Mouse (Mus musculus) midbrain, embryonic 12.5 days (tissue): ENCODE data around the gene Arl15. TPM values are rescaled to one million over a fixed set of nuclear protein-coding genes. Genes with fewer than 3 reads are reported as not detected.

Experiments used
- ATAC-seq: fragments of 200-750 bp; cut with Nextera tagmentation; 2 replicates; pipeline ENCODE4 v1.8.0; 2017; ENCODE audit warnings: low read depth, moderate TSS enrichment, moderate library complexity; ENCODE audit not compliant: low FRiP score
- H3K27ac ChIP-seq: fragments of 300-500 bp; sonication (generic); replicated peaks from 2 replicates; pipeline ENCODE4 v1.5.1; 2016; ENCODE audit warnings: mild to moderate bottlenecking
- H3K27me3 ChIP-seq: fragments of 300-500 bp; sonication (generic); 2 replicates; pipeline ENCODE4 v1.6.1; 2016; ENCODE audit warnings: mild to moderate bottlenecking
- H3K36me3 ChIP-seq: fragments of 300-500 bp; sonication (generic); 2 replicates; pipeline ENCODE4 v1.6.1; 2016
- H3K4me1 ChIP-seq: fragments of 300-500 bp; sonication (generic); 2 replicates; pipeline ENCODE4 v1.6.1; 2016
- H3K4me2 ChIP-seq: fragments of 300-500 bp; sonication (generic); replicated peaks from 2 replicates; pipeline ENCODE4 v1.6.1; 2016; ENCODE audit warnings: mild to moderate bottlenecking, moderate library complexity
- H3K4me3 ChIP-seq: fragments of 300-500 bp; sonication (generic); 2 replicates; pipeline ENCODE4 v1.5.1; 2016; ENCODE audit warnings: mild to moderate bottlenecking
- H3K9ac ChIP-seq: fragments of 300-500 bp; sonication (generic); replicated peaks from 2 replicates; pipeline ENCODE4 v1.6.1; 2016; ENCODE audit warnings: mild to moderate bottlenecking, moderate library complexity
- H3K9me3 ChIP-seq: fragments of 300-500 bp; sonication (generic); 2 replicates; pipeline ENCODE4 v1.6.1; 2016; ENCODE audit warnings: mild to moderate bottlenecking
- WGBS: fragments of 180-500 bp; shearing (Covaris S2); methylation state at CpG from one replicate; pipeline ENCODE4 v1.1.7; 2016; 5-methylcytosine and 5-hydroxymethylcytosine counted together
- polyA plus RNA-seq: library from polyadenylated mRNA; unstranded; fragments of >200 nt; fragmentation: Nextera tagmentation; extraction: Ambion mirVana; gene quantifications from 2 replicates; pipeline ENCODE4 v1.2.1, GENCODE M21; 2016

The Arl15 gene
- polyA plus RNA-seq, 1 experiment from 2014 or later = 13.2 TPM

DNA sequence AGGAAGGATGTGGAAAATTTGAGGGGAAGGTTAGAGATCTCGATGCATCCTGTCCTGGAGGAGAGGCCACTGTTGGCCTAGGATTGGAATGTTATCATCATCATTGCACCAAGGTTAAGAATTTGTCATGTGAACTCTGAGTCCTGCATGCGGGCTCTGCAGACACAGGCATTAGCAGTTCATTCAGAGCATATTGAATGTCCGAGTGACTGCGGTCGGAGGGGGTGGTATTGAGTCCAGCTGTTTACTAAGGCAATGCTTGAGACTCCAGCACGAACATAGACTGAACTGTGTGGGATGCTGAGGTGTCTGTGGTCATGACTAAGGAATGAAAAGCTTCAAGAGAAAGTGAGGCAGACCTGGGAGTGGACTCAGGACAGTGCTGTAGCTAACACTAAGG lies 38.6 kb downstream of the Arl15 start:
- 90% methylated on average over 6 of the region's 6 CpGs for WGBS
- no peak overlapping the region for H3K9ac ChIP-seq
- no peak for ATAC-seq

GRCm38 (mm10) chr13:113835921-113836320 lies 41.6 kb downstream of the Arl15 start:
- H3K27ac ChIP-seq = no peak overlapping the region
- ATAC-seq = no peak
- 95% methylated on average over 6 of the region's 6 CpGs for WGBS

More for the DNA sequence above, 38.6 kb downstream of the Arl15 start:
- Histone ChIP-seq H3K27me3 (no peaks in the 10 kb centered on the region), H3K4me3 (no peak overlapping the region), H3K27ac (no peak overlapping the region), H3K36me3 (no peaks in the 10 kb centered on the region), H3K9me3 (no peaks in the 10 kb centered on the region; the same call in 1 of the 2 replicates), H3K4me1 (no peaks in the 10 kb centered on the region), H3K4me2 (no peak overlapping the region)

DNA sequence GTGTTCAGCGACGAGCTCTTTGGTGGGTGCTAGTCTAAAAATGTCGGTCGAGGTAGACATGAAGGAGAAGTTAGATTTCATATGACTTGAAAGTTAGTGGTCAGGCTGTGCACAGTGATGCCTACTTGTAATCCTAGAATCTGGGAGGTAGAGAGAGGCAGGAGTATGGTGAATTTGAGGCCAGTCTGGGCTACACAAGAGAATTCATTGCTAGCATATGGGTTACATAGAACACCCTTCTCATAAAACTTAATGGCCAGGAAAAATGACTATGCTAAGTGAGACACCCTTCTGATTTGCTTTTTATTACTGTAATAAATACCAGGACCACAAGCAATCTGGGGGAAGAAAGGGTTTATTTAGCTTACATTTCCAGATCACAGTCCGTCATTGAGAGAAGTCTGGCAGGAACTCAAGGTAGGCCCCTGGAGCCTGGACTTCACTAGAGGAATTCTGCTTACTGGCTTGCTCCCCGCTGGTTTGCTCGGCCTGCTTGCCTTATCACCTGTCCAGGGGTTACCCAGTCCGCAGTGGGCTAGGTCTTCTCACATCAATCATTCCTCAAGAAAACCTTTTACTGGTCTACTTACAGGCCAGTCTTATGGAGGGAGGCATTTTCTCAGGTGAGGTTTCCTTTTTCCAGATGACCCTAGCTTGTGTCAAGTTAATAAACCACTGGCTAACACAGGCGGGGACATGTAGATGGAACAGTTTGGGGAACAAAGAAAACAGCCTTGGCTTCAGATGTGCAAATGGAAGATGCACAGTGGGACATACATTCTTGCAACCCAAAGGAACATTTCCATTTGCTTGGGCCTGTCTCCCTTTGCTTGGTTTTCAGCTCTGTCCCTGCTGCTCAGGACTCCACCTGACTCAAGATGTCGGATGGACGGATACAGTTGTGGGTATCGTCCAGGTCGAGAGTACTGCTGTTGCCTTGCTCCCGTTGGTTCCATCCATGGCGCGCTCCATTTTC lies 44.6 kb downstream of the Arl15 start:
- H3K36me3 ChIP-seq = no peaks in the 10 kb centered on the region
- no peak overlapping the region for H3K4me2 ChIP-seq
- H3K27ac ChIP-seq = no peak overlapping the region
- H3K9ac ChIP-seq = no peak overlapping the region
- H3K27me3 ChIP-seq = no peaks in the 10 kb centered on the region
- H3K4me1 ChIP-seq = no peaks in the 10 kb centered on the region
- H3K4me3 ChIP-seq = no peak overlapping the region
- no peaks in the 10 kb centered on the region for H3K9me3 ChIP-seq
- ATAC-seq = no peak
- WGBS = 95% methylated on average over 16 of the region's 16 CpGs

More at GRCm38 (mm10) chr13:113835921-113836320, 41.6 kb downstream of the Arl15 start:
- H3K4me2 ChIP-seq = no peak overlapping the region
- no peak overlapping the region for H3K9ac ChIP-seq
- H3K9me3 ChIP-seq = no peaks in the 10 kb centered on the region
- H3K27me3 ChIP-seq = no peaks in the 10 kb centered on the region
- H3K36me3 ChIP-seq = no peaks in the 10 kb centered on the region
- no peaks in the 10 kb centered on the region for H3K4me1 ChIP-seq
- no peak overlapping the region for H3K4me3 ChIP-seq

GRCm38 (mm10) chr13:113840421-113840820 lies 46.1 kb downstream of the Arl15 start:
- Histone ChIP-seq H3K27me3 (no peaks in the 10 kb centered on the region), H3K4me1 (no peaks in the 10 kb centered on the region), H3K27ac (no peak overlapping the region), H3K4me3 (no peak overlapping the region), H3K9me3 (no peaks in the 10 kb centered on the region), H3K4me2 (no peak overlapping the region), H3K9ac (no peak overlapping the region), H3K36me3 (no peaks in the 10 kb centered on the region)
- 87% methylated on average over 6 of the region's 6 CpGs for WGBS
- ATAC-seq = no peak

GRCm38 (mm10) chr13:113842411-113843309 lies 48.4 kb downstream of the Arl15 start:
- Histone ChIP-seq H3K27ac (no peak overlapping the region), H3K27me3 (no peaks in the 10 kb centered on the region), H3K9ac (no peak overlapping the region), H3K4me1 (no peaks in the 10 kb centered on the region), H3K4me3 (no peak overlapping the region), H3K4me2 (no peak overlapping the region), H3K9me3 (no peaks in the 10 kb centered on the region), H3K36me3 (no peaks in the 10 kb centered on the region)
- no peak for ATAC-seq
- 92% methylated on average over 14 of the region's 14 CpGs for WGBS

DNA sequence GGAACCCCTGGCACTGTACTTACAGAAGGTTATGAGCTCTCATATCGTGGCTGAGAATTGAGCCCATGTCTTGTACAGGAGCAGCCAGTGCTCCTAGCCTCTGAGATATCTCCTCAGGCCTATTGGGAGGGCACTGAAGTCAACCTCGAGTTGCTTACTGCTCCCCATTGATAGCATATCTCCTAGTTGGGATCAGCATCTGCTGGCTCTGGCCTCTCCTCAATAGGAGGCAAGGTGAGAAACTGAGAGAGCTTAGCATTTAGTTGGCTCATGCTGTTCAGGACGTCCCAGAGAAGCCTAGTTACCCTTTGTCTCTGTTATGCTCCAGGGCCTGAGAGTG lies 49.0 kb downstream of the Arl15 start:
- H3K36me3 ChIP-seq = no peaks in the 10 kb centered on the region
- no peaks in the 10 kb centered on the region for H3K27me3 ChIP-seq
- no peak overlapping the region for H3K27ac ChIP-seq
- ATAC-seq = no peak
- no peak overlapping the region for H3K9ac ChIP-seq
- 76% methylated on average over 3 of the region's 3 CpGs for WGBS
- H3K4me1 ChIP-seq = no peaks in the 10 kb centered on the region
- H3K4me3 ChIP-seq = no peak overlapping the region
- H3K9me3 ChIP-seq = no peaks in the 10 kb centered on the region
- H3K4me2 ChIP-seq = no peak overlapping the region

DNA sequence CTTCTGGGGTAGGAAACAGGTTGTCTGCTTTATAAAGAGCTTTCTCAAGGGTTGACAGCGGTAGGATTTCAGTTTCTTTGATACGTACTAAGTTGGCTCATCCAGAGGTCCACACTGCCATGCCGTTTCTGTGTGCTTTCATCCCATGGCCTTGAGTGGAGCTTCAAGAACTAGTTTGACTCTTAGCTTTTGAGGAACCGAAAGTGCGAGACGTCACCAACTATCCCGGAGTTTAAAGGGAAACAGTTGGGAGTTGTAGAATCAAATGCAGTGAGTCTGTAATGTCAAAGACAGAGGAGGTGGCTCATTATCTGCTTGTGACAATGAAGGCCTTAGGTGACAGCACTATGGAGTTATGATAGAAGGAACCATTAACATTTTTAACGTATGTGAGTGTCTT lies 49.6 kb downstream of the Arl15 start:
- no peaks in the 10 kb centered on the region for H3K27me3 ChIP-seq
- 97% methylated on average over 8 of the region's 8 CpGs for WGBS
- no peak overlapping the region for H3K9ac ChIP-seq
- no peak overlapping the region for H3K4me2 ChIP-seq
- no peak overlapping the region for H3K4me3 ChIP-seq
- H3K9me3 ChIP-seq = no peaks in the 10 kb centered on the region
- no peak overlapping the region for H3K27ac ChIP-seq
- ATAC-seq = no peak
- H3K4me1 ChIP-seq = no peaks in the 10 kb centered on the region
- no peaks in the 10 kb centered on the region for H3K36me3 ChIP-seq

DNA sequence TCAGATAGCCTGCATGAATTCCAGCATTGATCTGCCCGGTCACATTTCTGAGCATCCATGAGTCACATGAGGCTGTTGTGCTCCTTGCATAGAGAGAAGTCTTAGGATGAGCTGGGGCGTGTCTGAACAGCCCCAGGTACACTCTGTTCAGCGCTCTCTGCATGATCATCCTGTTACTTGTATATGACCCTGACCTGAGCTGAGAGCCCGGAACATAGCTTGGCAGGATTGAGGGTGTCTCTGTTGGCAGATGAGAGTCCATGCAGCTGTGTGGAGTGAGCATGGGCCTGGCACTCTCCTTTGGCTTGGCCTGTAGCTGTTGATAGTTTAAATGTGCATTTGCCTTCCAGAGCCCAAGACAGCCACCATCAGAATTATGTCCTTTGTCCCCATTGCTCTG lies 50.4 kb downstream of the Arl15 start:
- Histone ChIP-seq H3K4me3 (no peak overlapping the region), H3K9me3 (no peaks in the 10 kb centered on the region), H3K9ac (no peak overlapping the region), H3K27me3 (no peaks in the 10 kb centered on the region), H3K4me1 (no peaks in the 10 kb centered on the region), H3K27ac (no peak overlapping the region), H3K36me3 (no peaks in the 10 kb centered on the region), H3K4me2 (no peak overlapping the region)
- WGBS = 97% methylated on average over 4 of the region's 4 CpGs
- ATAC-seq = no peak

GRCm38 (mm10) chr13:113845229-113845628 lies 50.9 kb downstream of the Arl15 start:
- no peaks in the 10 kb centered on the region for H3K9me3 ChIP-seq
- H3K4me3 ChIP-seq = no peak overlapping the region
- WGBS = 61% methylated on average over 1 of the region's 1 CpGs
- H3K36me3 ChIP-seq = no peaks in the 10 kb centered on the region; the same call in 1 of the 2 replicates
- no peak for ATAC-seq
- H3K9ac ChIP-seq = no peak overlapping the region
- no peaks in the 10 kb centered on the region for H3K4me1 ChIP-seq
- no peak overlapping the region for H3K4me2 ChIP-seq
- no peaks in the 10 kb centered on the region for H3K27me3 ChIP-seq
- no peak overlapping the region for H3K27ac ChIP-seq

- WGBS = 68% methylated on average over 10 of the region's 10 CpGs
- Histone ChIP-seq H3K9ac (no peak overlapping the region), H3K4me1 (no peaks in the 10 kb centered on the region), H3K9me3 (no peaks in the 10 kb centered on the region), H3K4me2 (no peak overlapping the region), H3K27me3 (no peaks in the 10 kb centered on the region), H3K4me3 (no peak overlapping the region), H3K27ac (no peak overlapping the region), H3K36me3 (no peaks in the 10 kb centered on the region; the same call in 1 of the 2 replicates)
- no peak for ATAC-seq
These were observed 52.1 kb downstream of the Arl15 start for GRCm38 (mm10) chr13:113846413-113846812.

DNA sequence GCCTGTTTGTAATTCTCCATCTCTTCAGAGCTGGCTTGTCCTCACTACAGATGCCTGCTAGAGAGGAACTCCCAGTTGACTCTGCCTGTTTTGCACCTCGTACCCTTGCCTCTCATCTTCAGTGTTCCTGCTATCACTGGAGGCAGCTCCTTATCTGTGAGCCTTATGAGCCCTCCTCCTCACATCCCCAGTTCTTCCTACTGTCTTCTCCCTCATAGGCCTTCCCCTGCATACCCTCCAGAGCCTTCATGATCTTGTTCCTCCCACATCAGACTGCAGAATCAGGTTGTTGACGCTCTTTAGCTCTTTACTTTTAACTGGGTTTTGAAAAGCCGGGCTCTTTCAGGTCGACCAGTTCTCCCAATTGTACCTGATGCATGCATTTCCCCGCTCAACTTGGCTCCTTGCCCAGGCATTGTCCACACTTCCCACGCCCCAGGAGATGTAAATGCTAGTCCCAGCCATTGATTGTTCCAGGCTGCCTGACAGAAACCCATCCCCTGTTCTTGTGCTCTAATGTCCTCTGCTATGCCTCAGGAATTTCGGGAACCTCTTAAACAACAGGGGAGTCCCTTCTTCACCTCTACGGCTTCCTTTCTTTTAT lies 56.2 kb downstream of the Arl15 start:
- ATAC-seq = no peak
- Histone ChIP-seq H3K27ac (no peak overlapping the region), H3K9ac (no peak overlapping the region), H3K4me3 (no peak overlapping the region), H3K36me3 (no peaks in the 10 kb centered on the region; the same call in 1 of the 2 replicates), H3K4me2 (no peak overlapping the region), H3K9me3 (no peaks in the 10 kb centered on the region), H3K4me1 (no peaks in the 10 kb centered on the region), H3K27me3 (no peaks in the 10 kb centered on the region)
- WGBS = 87% methylated on average over 8 of the region's 8 CpGs
